Mouse (Mus musculus): Measurements from ENCODE around the gene Ubash3a. TPM values are rescaled to one million over a fixed set of nuclear protein-coding genes. Genes with fewer than 3 reads are reported as not detected.
A peak's percentile ranks its signal among the peaks of the same experiment; 100 is the strongest.

Ubash3a gene
- polyA plus RNA-seq, 1 experiment from 2014 or later: 0.17 TPM

- no peaks in the 10 kb centered on the region for H3K36me3 ChIP-seq (ENCODE audit: control insufficient read depth, insufficient read depth, low read length)
- peak overlapping the region; percentile 86 for H3K9ac ChIP-seq (ENCODE audit: low read depth, low read length)
- peaks cover 10% of the 10 kb centered on the region; the same call in 1 of the 2 replicates for H3K27me3 ChIP-seq (ENCODE audit: control insufficient read depth, insufficient read depth, low read length)
- no peaks in the 10 kb centered on the region for H3K9me3 ChIP-seq (ENCODE audit: control insufficient read depth, low read length)
- WGBS: 2% methylated on average over 47 of the region's 68 CpGs
- H3K4me2 ChIP-seq (replicated peaks; ENCODE audit: low read depth, low read length): peak overlapping the region; percentile 96
- ATAC-seq (ENCODE audit: low FRiP score) (peak; percentile 84), DNase-seq (ENCODE audit: low spot score) (peak; percentile 81)
- H3K4me3 ChIP-seq (ENCODE audit: low read depth, low read length): peak overlapping the region; percentile 59
- H3K27ac ChIP-seq (ENCODE audit: low read depth, low read length): peak overlapping the region; percentile 78
- peaks cover 6% of the 10 kb centered on the region; the same call in 1 of the 2 replicates for H3K4me1 ChIP-seq (replicated peaks; ENCODE audit: control insufficient read depth, insufficient read depth, low read length)
Measured at GRCm38 (mm10) chr17:31295892-31296781, 88.5 kb downstream of the Ubash3a start.

Other genes starting within 250 kb of the Ubash3a start
- gene Abcg1, start 150.2 kb upstream of the Ubash3a start, polyA plus RNA-seq (2014; fragmentation: Nextera tagmentation; extraction: Ambion mirVana): 9.7 and 10.5 TPM in 2 replicates
- 0.35 and 0.79 TPM in 2 replicates for gene Tff3, start 78.2 kb upstream of the Ubash3a start, polyA plus RNA-seq (2014; fragmentation: Nextera tagmentation; extraction: Ambion mirVana)
- not detected in 2 replicates for gene Tff2, start 63.6 kb upstream of the Ubash3a start, polyA plus RNA-seq (2014; fragmentation: Nextera tagmentation; extraction: Ambion mirVana)
- not detected in 2 replicates for gene Tff1, start 42.6 kb upstream of the Ubash3a start, polyA plus RNA-seq (2014; fragmentation: Nextera tagmentation; extraction: Ambion mirVana)
- gene Tmprss3, start 8.9 kb upstream of the Ubash3a start, polyA plus RNA-seq (2014; fragmentation: Nextera tagmentation; extraction: Ambion mirVana): 0.10 TPM in 1 of 2 replicates, not detected in the other
- 5.1 TPM in 2 replicates for gene Rsph1, start 69.5 kb downstream of the Ubash3a start, polyA plus RNA-seq (2014; fragmentation: Nextera tagmentation; extraction: Ambion mirVana)
- 13.0 and 13.3 TPM in 2 replicates for gene Slc37a1, start 78.9 kb downstream of the Ubash3a start, polyA plus RNA-seq (2014; fragmentation: Nextera tagmentation; extraction: Ambion mirVana)
- gene Pde9a, start 178.3 kb downstream of the Ubash3a start, polyA plus RNA-seq (2014; fragmentation: Nextera tagmentation; extraction: Ambion mirVana): 27.9 and 29.0 TPM in 2 replicates